Mouse (Mus musculus): ENCODE results near the gene Cyp2j8. TPM values are rescaled to one million over a fixed set of nuclear protein-coding genes. Genes with fewer than 3 reads are reported as not detected.
"Not testable (repeated sequence)": the region's sequence is repeated elsewhere in the genome, so short reads cannot be mapped to it uniquely, and the experiment has no call there.

The Cyp2j8 gene
- total RNA-seq, 1 experiment: not detected

- H3K27ac ChIP-seq (ENCODE audit: insufficient read depth, low read depth, low read length, poor library complexity, severe bottlenecking): no peak overlapping the region
These were observed 18.6 kb upstream of the Cyp2j8 start for GRCm38 (mm10) chr4:96525772-96526171.

GRCm38 (mm10) chr4:96522256-96522655, 15.1 kb upstream of the Cyp2j8 start:
- Histone ChIP-seq H3K27ac (ENCODE audit: insufficient read depth, low read depth, low read length, poor library complexity, severe bottlenecking) (no peak overlapping the region), H3K9me3 (ENCODE audit: control insufficient read depth, insufficient read depth, low read depth, low read length) (no peaks in the 10 kb centered on the region), H3K36me3 (ENCODE audit: control insufficient read depth, insufficient read depth, low read length, poor library complexity, severe bottlenecking) (no peaks in the 10 kb centered on the region), H3K4me3 (ENCODE audit: insufficient read depth in 1 of 2, low read depth in 1 of 2, low read length in 2 of 2, poor library complexity in 1 of 2, severe bottlenecking in 1 of 2) (no peak overlapping the region), H3K9ac (ENCODE audit: insufficient read depth, low read depth, low read length, poor library complexity, severe bottlenecking) (no peak overlapping the region), H3K4me1 (ENCODE audit: control insufficient read depth in 2 of 2, insufficient read depth in 2 of 2, low read length in 2 of 2, poor library complexity in 1 of 2) (no peaks in the 10 kb centered on the region)
- DNase-seq (ENCODE audit: low read depth, low spot score): no peak
- TF ChIP-seq CHD2 (IDR thresholded peaks at IDR 0.05; ENCODE audit: low read depth, low read length) (no peak), MAFK (IDR thresholded peaks at IDR 0.05; ENCODE audit: insufficient read depth, low read depth, low read length) (no peak), ZC3H11A (IDR thresholded peaks at IDR 0.05; ENCODE audit: borderline replicate concordance, low read depth, low read length) (no peak), ZNF384 (IDR thresholded peaks at IDR 0.05; ENCODE audit: low read depth, low read length) (no peak), HCFC1 (IDR thresholded peaks at IDR 0.05; ENCODE audit: borderline replicate concordance, insufficient read depth, low read length) (no peak)
- in situ Hi-C loops (cut with MboI; ENCODE audit: low sequenced_read_pairs in 2 of 2, unreplicated experiment in 2 of 2): no loop called here

More at GRCm38 (mm10) chr4:96525772-96526171, 18.6 kb upstream of the Cyp2j8 start:
- in situ Hi-C loops (cut with MboI; ENCODE audit: low sequenced_read_pairs in 2 of 2, unreplicated experiment in 2 of 2): no loop called here
- H3K36me3 ChIP-seq (ENCODE audit: control insufficient read depth, insufficient read depth, low read length, poor library complexity, severe bottlenecking): no peaks in the 10 kb centered on the region
- TF ChIP-seq CHD2 (IDR thresholded peaks at IDR 0.05; ENCODE audit: low read depth, low read length) (no peak), ZC3H11A (IDR thresholded peaks at IDR 0.05; ENCODE audit: borderline replicate concordance, low read depth, low read length) (no peak), ZNF384 (IDR thresholded peaks at IDR 0.05; ENCODE audit: low read depth, low read length) (no peak), HCFC1 (IDR thresholded peaks at IDR 0.05; ENCODE audit: borderline replicate concordance, insufficient read depth, low read length) (no peak), MAFK (IDR thresholded peaks at IDR 0.05; ENCODE audit: insufficient read depth, low read depth, low read length) (no peak)
- H3K4me1 ChIP-seq (ENCODE audit: control insufficient read depth in 2 of 2, insufficient read depth in 2 of 2, low read length in 2 of 2, poor library complexity in 1 of 2): no peaks in the 10 kb centered on the region
- H3K4me3 ChIP-seq (ENCODE audit: insufficient read depth in 1 of 2, low read depth in 1 of 2, low read length in 2 of 2, poor library complexity in 1 of 2, severe bottlenecking in 1 of 2): no peak overlapping the region
- H3K9ac ChIP-seq (ENCODE audit: insufficient read depth, low read depth, low read length, poor library complexity, severe bottlenecking): no peak overlapping the region
- DNase-seq (ENCODE audit: low read depth, low spot score): peak; percentile 4
- H3K9me3 ChIP-seq (ENCODE audit: control insufficient read depth, insufficient read depth, low read depth, low read length): no peaks in the 10 kb centered on the region

GRCm38 (mm10) chr4:96510083-96510482, 2.9 kb upstream of the Cyp2j8 start:
- in situ Hi-C loops (cut with MboI; ENCODE audit: low sequenced_read_pairs in 2 of 2, unreplicated experiment in 2 of 2): no loop called here

GRCm38 (mm10) chr4:96463311-96464060, 43.7 kb downstream of the Cyp2j8 start:
- peak; percentile 40 for DNase-seq (ENCODE audit: low read depth, low spot score)
- 0 out of 2 replicates have a peak, but pooled peaks have one; percentile 28 for TF ChIP-seq CHD2 (IDR thresholded peaks at IDR 0.05; ENCODE audit: low read depth, low read length)
- in situ Hi-C loops (cut with MboI; ENCODE audit: low sequenced_read_pairs in 2 of 2, unreplicated experiment in 2 of 2); H3K4me1 ChIP-seq (ENCODE audit: control insufficient read depth in 2 of 2, insufficient read depth in 2 of 2, low read length in 2 of 2, poor library complexity in 1 of 2); H3K36me3 ChIP-seq (ENCODE audit: control insufficient read depth, insufficient read depth, low read length, poor library complexity, severe bottlenecking); H3K9me3 ChIP-seq (ENCODE audit: control insufficient read depth, insufficient read depth, low read depth, low read length): not testable (repeated sequence)
- peak overlapping the region; percentile 72 for H3K9ac ChIP-seq (ENCODE audit: insufficient read depth, low read depth, low read length, poor library complexity, severe bottlenecking)
- peak overlapping the region; percentile 66 to 71 for H3K4me3 ChIP-seq (ENCODE audit: insufficient read depth in 1 of 2, low read depth in 1 of 2, low read length in 2 of 2, poor library complexity in 1 of 2, severe bottlenecking in 1 of 2)
- H3K27ac ChIP-seq (ENCODE audit: insufficient read depth, low read depth, low read length, poor library complexity, severe bottlenecking): peak overlapping the region; percentile 50

More at GRCm38 (mm10) chr4:96510083-96510482, 2.9 kb upstream of the Cyp2j8 start:
- H3K9me3 ChIP-seq (ENCODE audit: control insufficient read depth, insufficient read depth, low read depth, low read length): no peaks in the 10 kb centered on the region
- DNase-seq (ENCODE audit: low read depth, low spot score): no peak
- no peak overlapping the region for H3K4me3 ChIP-seq (ENCODE audit: insufficient read depth in 1 of 2, low read depth in 1 of 2, low read length in 2 of 2, poor library complexity in 1 of 2, severe bottlenecking in 1 of 2)
- no peak overlapping the region for H3K9ac ChIP-seq (ENCODE audit: insufficient read depth, low read depth, low read length, poor library complexity, severe bottlenecking)
- no peak overlapping the region for H3K27ac ChIP-seq (ENCODE audit: insufficient read depth, low read depth, low read length, poor library complexity, severe bottlenecking)
- TF ChIP-seq HCFC1 (IDR thresholded peaks at IDR 0.05; ENCODE audit: borderline replicate concordance, insufficient read depth, low read length) (no peak), MAFK (IDR thresholded peaks at IDR 0.05; ENCODE audit: insufficient read depth, low read depth, low read length) (no peak), CHD2 (IDR thresholded peaks at IDR 0.05; ENCODE audit: low read depth, low read length) (no peak), ZNF384 (IDR thresholded peaks at IDR 0.05; ENCODE audit: low read depth, low read length) (no peak), ZC3H11A (IDR thresholded peaks at IDR 0.05; ENCODE audit: borderline replicate concordance, low read depth, low read length) (no peak)
- no peaks in the 10 kb centered on the region for H3K4me1 ChIP-seq (ENCODE audit: control insufficient read depth in 2 of 2, insufficient read depth in 2 of 2, low read length in 2 of 2, poor library complexity in 1 of 2)
- H3K36me3 ChIP-seq (ENCODE audit: control insufficient read depth, insufficient read depth, low read length, poor library complexity, severe bottlenecking): no peaks in the 10 kb centered on the region

Other genes starting within 250 kb of the Cyp2j8 start
- gene Cyp2j11, start 158.7 kb downstream of the Cyp2j8 start, total RNA-seq (2012; rRNA removed): not detected in 2 replicates
- gene Cyp2j6, start 46.3 kb upstream of the Cyp2j8 start, total RNA-seq (2012; rRNA removed): 1.7 and 1.8 TPM in 2 replicates
- 1.4 and 1.5 TPM in 2 replicates for gene Cyp2j9, start 84.2 kb upstream of the Cyp2j8 start, total RNA-seq (2012; rRNA removed)
- not detected in 2 replicates for gene Cyp2j5, start 156.8 kb upstream of the Cyp2j8 start, total RNA-seq (2012; rRNA removed)

All from ES-E14 (cell line).